Mouse (Mus musculus) stomach, embryonic 16.5 days (tissue): ENCODE data around the gene Atad2b. TPM values are rescaled to one million over a fixed set of nuclear protein-coding genes. Genes with fewer than 3 reads are reported as not detected.
"Not testable (repeated sequence)": the region's sequence is repeated elsewhere in the genome, so short reads cannot be mapped to it uniquely, and the experiment has no call there.

Source experiments
- ATAC-seq: fragments of 200-750 bp; cut with Nextera tagmentation; 2 replicates; pipeline ENCODE4 v1.8.0; 2017; ENCODE audit warnings: moderate number of reproducible peaks, moderate TSS enrichment; ENCODE audit not compliant: insufficient read depth, low FRiP score
- H3K27ac ChIP-seq: fragments of 300-500 bp; sonication (generic); 2 replicates; pipeline ENCODE4 v1.5.1; 2014; ENCODE audit warnings: low read length
- H3K27me3 ChIP-seq: fragments of 300-500 bp; sonication (generic); 2 replicates; pipeline ENCODE4 v1.6.1; 2014; ENCODE audit warnings: low read length, control low read depth, mixed read lengths; ENCODE audit not compliant: control insufficient read depth, insufficient read depth
- H3K36me3 ChIP-seq: fragments of 300-500 bp; sonication (generic); 2 replicates; pipeline ENCODE4 v1.6.1; 2014; ENCODE audit warnings: low read length; ENCODE audit not compliant: control insufficient read depth, insufficient read depth
- H3K4me1 ChIP-seq: fragments of 300-500 bp; sonication (generic); 2 replicates; pipeline ENCODE4 v1.6.1; 2014; ENCODE audit warnings: low read length, control low read depth, mixed read lengths; ENCODE audit not compliant: control insufficient read depth, insufficient read depth
- H3K4me2 ChIP-seq: fragments of 300-500 bp; sonication (generic); 2 replicates; pipeline ENCODE4 v1.6.1; 2014; ENCODE audit warnings: low read depth, low read length, mixed read lengths
- H3K4me3 ChIP-seq: fragments of 300-500 bp; sonication (generic); replicated peaks from 2 replicates; pipeline ENCODE4 v1.5.1; 2014; ENCODE audit warnings: mild to moderate bottlenecking, low read length
- H3K9ac ChIP-seq: fragments of 300-500 bp; sonication (generic); 2 replicates; pipeline ENCODE4 v1.6.1; 2014; ENCODE audit warnings: low read length
- H3K9me3 ChIP-seq: fragments of 300-500 bp; sonication (generic); replicated peaks from 2 replicates; pipeline ENCODE4 v1.6.1; 2016; ENCODE audit warnings: low read length, control low read depth; ENCODE audit not compliant: control insufficient read depth
- WGBS: fragments of 180-500 bp; shearing (Covaris S2); extraction: QIAGEN DNeasy Blood & Tissue Kit; methylation state at CpG from one replicate; pipeline ENCODE4 v1.1.7; 2014; 5-methylcytosine and 5-hydroxymethylcytosine counted together
- polyA plus RNA-seq: library from polyadenylated mRNA; unstranded; fragments of >200 nt; fragmentation: Nextera tagmentation; extraction: Ambion mirVana; gene quantifications from 2 replicates; pipeline ENCODE4 v1.2.1, GENCODE M21; 2015

The Atad2b gene
- polyA plus RNA-seq, 1 experiment from 2014 or later, result 7.5 TPM

DNA sequence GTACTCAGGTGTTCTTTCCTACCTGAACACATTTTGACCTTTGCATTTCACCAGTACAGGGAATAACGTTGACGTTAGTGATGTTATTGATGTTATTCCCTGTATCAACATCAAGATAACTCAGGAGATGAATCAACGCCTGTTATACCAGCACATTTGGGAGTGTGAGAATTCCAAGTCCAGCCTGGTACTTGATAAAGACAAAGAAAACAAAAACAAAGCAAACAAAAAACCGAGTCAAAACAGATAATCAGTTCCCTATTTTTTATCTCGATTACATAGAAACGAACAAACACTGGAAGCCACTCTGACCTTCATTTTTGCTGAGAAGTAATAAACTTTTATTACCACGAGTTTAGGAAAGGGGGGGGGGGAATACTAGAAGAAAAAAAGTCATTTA is 10.7 kb upstream of the Atad2b start:
- no peaks in the 10 kb centered on the region; the same call in 1 of the 2 replicates for H3K4me1 ChIP-seq
- 40% methylated on average over 7 of the region's 7 CpGs for WGBS
- H3K9ac ChIP-seq, result peak overlapping the region; percentile 91
- no peaks in the 10 kb centered on the region for H3K36me3 ChIP-seq
- H3K4me3 ChIP-seq, result peak overlapping the region; percentile 84
- no peaks in the 10 kb centered on the region for H3K9me3 ChIP-seq
- no peak overlapping the region for H3K27ac ChIP-seq
- H3K27me3 ChIP-seq, result no peaks in the 10 kb centered on the region
- peak overlapping the region; percentile 80 for H3K4me2 ChIP-seq
- no peak for ATAC-seq

DNA sequence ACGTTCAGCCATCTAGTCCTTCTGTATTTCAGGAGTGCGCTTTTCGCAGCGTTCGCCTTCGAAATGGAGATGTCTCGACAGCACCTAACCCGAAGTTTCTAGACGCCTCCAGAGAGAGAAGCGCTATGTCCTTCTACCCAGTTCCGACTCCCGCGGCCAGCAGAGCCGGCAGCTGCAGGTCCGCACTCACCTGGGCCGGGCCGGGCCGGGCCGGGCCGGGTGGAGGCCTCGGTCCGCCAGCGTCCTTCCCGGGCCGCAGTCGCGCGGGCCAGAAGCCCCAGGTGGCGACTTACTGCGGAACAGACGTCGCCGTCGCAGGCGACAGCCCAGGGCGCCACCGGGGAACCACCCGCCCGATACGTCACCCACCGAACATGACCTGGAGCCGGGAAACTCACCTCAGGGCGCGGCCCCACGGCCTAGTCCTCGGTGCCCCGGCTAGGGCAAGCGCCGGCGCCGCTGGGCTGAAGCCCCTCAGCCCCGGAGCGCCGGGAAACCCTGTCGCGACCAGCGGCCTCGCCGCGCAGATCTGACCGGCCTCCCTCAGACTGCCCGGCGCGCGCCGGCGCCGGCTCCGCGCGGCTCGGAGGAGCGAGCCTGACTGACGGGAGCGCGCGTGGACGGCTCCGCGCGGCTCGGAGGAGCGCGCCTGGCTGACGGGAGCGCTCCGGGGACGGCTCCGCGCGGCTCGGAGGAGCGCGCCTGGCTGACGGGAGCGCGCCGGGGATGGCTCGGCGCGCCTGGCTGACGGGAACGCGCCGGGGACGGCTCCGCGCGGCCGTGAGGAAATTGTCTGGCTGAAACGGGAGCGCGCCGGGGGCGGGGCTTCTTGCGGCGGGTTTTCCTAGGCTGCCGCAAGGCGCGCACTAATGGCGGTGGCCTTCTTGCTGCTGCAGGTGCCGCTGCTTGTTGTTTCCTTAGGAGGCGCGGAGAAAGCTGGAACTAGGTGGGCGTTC is 9.9 kb upstream of the Atad2b start, which contains the start of gene Ubxn2a:
Ubxn2a (minus strand) TSS at position 755 of the 956 bp plus-strand sequence.
- H3K9me3 ChIP-seq, result no peaks in the 10 kb centered on the region
- no peaks in the 10 kb centered on the region for H3K27me3 ChIP-seq
- peak within 1 kb of the TSS; percentile 87 for H3K27ac ChIP-seq
- H3K9ac ChIP-seq, result peak within 1 kb of the TSS; percentile 91
- peak within 1 kb of the TSS; percentile 80 for H3K4me2 ChIP-seq
- under 1% methylated on average over 125 of the region's 125 CpGs for WGBS
- H3K4me1 ChIP-seq, result no peaks in the 10 kb centered on the region; the same call in 1 of the 2 replicates
- no peaks in the 10 kb centered on the region for H3K36me3 ChIP-seq
- peak; percentile 97 for ATAC-seq
- peak within 1 kb of the TSS; percentile 84 for H3K4me3 ChIP-seq

DNA sequence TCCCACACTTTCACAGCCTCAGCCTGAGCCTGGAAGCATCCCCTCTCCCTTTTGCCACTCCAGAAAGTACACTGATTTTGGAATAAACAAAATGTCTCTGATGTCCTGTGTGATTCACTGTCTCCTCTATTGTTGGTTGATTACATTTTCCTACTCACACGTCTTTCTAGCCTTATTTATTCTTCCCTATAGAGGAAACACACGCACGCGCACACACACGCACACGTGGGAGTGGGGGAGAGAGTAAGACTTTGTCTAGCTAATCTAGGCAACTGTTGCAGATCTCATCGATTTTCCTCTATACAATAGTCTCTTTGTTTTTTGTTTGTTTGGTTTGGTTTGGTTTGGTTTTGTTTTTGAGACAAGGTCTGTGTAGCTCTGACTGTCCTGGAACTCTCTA is 8.8 kb upstream of the Atad2b start:
- Histone ChIP-seq H3K9me3 (no peaks in the 10 kb centered on the region), H3K4me3 (no peak overlapping the region), H3K9ac (no peak overlapping the region), H3K4me2 (no peak overlapping the region), H3K36me3 (no peaks in the 10 kb centered on the region), H3K4me1 (no peaks in the 10 kb centered on the region; the same call in 1 of the 2 replicates), H3K27ac (no peak overlapping the region), H3K27me3 (no peaks in the 10 kb centered on the region)
- 87% methylated on average over 7 of the region's 7 CpGs for WGBS
- no peak for ATAC-seq

DNA sequence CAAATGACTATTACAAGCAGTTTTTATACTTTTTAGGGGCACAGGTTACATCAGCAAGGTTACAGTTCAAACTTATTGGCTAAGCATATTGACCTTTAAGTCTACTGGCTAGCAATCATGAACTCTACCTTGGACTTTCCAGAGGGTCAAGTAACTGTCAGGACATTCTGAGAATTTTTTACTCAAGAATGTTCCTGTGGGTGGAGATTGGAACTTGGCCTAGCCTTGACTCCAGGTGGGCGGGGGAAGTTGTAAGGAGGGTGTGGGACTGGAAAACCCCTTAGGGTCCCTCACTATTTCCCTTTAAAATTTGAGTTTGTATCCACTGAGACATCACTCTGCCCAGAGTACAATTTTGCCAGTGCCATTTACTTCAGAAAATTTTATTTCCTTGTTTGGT is 6.7 kb upstream of the Atad2b start:
- H3K27ac ChIP-seq, H3K36me3 ChIP-seq, H3K4me3 ChIP-seq, H3K27me3 ChIP-seq, H3K9ac ChIP-seq, H3K4me2 ChIP-seq, H3K4me1 ChIP-seq, H3K9me3 ChIP-seq, ATAC-seq: not testable (repeated sequence)
- WGBS, result 95% methylated on average over 1 of the region's 1 CpGs

DNA sequence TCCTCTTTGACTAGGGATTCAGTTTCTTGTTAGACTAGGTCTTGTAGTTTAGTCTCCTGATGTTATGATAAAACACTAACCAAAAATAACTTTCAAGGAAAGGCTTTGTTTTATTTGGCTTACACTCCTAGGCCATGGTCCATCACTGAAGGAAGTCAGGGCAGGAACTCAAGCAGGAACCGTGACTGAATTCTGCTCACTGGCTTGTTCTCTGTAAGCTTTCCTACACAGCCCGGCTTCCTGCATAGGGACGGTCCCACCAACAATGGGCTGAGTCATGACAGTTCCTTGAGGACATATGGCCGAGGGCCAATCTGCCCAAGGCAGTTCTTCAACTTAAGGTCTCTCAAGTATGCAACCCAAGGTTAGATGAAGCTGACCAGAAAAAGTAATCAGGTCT is 5.4 kb upstream of the Atad2b start:
- 78% methylated on average over 4 of the region's 4 CpGs for WGBS
- no peak overlapping the region for H3K27ac ChIP-seq
- no peak overlapping the region for H3K9ac ChIP-seq
- no peak overlapping the region for H3K4me2 ChIP-seq
- no peaks in the 10 kb centered on the region; the same call in none of the 2 replicates for H3K4me1 ChIP-seq
- ATAC-seq, result no peak
- H3K36me3 ChIP-seq, result no peaks in the 10 kb centered on the region
- H3K9me3 ChIP-seq, result no peaks in the 10 kb centered on the region
- no peaks in the 10 kb centered on the region for H3K27me3 ChIP-seq
- no peak overlapping the region for H3K4me3 ChIP-seq

DNA sequence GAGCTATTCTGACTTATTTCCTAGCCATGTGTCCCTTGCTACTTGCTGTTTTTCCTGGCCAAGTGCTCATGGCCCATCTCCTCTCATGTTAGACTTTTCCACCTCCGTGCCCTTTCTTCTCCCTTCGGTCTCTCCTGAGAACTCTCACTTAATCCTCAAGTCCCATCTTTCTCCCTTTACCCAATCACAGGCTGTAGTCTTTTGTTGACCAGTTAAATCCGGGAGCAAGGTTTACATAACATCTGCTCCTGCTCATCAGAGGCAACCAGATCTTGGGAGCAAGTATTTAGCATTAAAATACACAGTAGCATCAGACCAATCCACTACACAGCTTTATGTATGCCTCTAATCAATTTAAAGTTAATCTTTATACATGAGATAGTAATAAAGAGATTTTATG is 2.7 kb upstream of the Atad2b start:
- Histone ChIP-seq H3K4me1 (peaks cover 4% of the 10 kb centered on the region), H3K9ac (no peak overlapping the region), H3K4me3 (no peak overlapping the region), H3K27ac (no peak overlapping the region), H3K36me3 (no peaks in the 10 kb centered on the region), H3K4me2 (no peak overlapping the region), H3K27me3 (no peaks in the 10 kb centered on the region), H3K9me3 (no peaks in the 10 kb centered on the region)
- WGBS, result 53% methylated on average over 3 of the region's 3 CpGs
- ATAC-seq, result no peak

DNA sequence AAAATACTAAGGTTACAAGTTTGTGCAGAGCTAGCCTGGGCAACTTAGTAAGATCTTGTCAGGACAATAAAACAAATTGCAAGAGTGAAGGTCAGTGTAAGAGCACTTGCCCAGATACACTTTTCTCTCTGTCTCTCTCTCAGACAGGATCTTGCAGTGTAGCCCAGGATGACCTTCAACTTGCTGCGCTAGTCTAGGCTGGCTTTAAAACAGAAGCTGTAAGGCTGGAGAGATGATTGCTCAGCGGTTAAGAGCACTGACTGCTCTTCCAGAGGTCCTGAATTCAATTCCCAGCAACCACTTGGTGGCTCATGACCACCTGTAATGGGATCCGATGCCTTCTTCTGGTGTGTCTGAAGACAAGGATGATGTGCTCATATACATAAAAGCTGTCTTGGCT is 2.2 kb upstream of the Atad2b start:
- Histone ChIP-seq H3K9ac (no peak overlapping the region), H3K4me2 (no peak overlapping the region), H3K4me1 (peaks cover 4% of the 10 kb centered on the region), H3K36me3 (no peaks in the 10 kb centered on the region), H3K4me3 (no peak overlapping the region), H3K27me3 (no peaks in the 10 kb centered on the region), H3K9me3 (no peaks in the 10 kb centered on the region), H3K27ac (no peak overlapping the region)
- 87% methylated on average over 3 of the region's 3 CpGs for WGBS
- ATAC-seq, result no peak

DNA sequence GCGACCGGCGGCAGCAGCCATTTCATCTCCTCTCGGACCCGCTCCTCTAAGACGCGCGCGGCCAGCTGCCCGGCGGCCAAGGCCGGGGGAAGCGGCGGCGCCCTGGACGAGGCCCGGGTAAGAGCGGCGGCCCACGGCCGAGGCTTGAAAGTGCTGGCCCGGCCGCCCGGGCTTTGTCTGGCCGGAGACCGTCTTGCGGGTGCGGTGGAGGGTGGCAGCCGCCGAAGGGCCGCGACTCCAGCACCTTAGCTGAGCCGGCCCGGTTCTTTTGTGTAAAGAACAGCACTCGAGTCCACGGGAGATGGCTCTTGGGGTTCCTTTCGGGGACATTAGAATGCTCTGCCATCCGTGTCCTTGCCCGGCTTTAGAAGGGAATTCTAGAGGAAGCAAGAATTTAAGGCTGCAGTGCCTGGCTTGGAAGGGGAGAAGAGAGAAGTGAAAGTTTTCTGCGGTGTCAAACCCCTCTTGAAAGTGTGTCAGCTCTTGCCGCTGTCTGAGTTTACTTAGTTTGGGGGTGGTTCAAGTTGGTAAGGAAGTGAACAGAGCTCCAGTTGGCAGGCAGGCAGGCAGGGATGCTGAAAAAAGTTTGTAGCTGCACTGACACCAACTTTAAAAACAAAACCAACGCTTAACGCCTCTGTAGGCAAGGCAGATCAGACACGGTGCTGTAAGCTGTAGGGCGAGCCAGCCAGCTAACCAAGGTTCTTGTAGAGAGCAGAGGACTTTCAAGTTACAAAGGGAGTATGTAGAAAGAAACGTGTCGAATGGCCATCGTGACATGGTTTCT is 845 bp downstream of the Atad2b start:
- Histone ChIP-seq H3K9ac (peak overlapping the region; percentile 96), H3K27me3 (no peaks in the 10 kb centered on the region), H3K4me2 (peak overlapping the region; percentile 82), H3K4me3 (peak overlapping the region; percentile 84), H3K4me1 (peaks cover 6% of the 10 kb centered on the region), H3K27ac (peak overlapping the region; percentile 97), H3K9me3 (no peaks in the 10 kb centered on the region), H3K36me3 (no peaks in the 10 kb centered on the region)
- WGBS, result under 1% methylated on average over 48 of the region's 48 CpGs
- peak; percentile 48 for ATAC-seq

DNA sequence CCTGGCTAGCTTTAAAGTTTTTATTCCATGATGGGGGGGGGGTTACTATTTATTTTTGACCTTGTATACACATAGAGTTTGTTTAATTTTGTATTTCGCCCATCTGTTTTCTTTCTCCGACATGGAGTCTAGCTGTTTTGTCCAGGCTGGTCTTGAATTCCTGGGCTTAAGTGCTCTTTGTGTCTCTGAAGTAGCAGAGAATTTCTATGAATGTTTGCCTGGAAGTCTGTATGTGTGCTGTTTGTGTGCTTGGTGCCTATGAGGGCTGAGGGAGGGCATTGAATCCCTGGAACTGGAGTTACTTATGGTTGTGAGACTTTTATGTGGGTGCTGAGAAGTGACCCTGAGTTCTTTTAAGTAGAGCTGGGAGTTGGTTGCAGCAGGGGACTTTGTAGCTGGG is 11.0 kb downstream of the Atad2b start:
- no peak overlapping the region for H3K4me2 ChIP-seq
- H3K4me1 ChIP-seq, result no peaks in the 10 kb centered on the region
- H3K9me3 ChIP-seq, result no peaks in the 10 kb centered on the region
- H3K27ac ChIP-seq, result no peak overlapping the region
- H3K36me3 ChIP-seq, result no peaks in the 10 kb centered on the region
- 73% methylated on average over 2 of the region's 2 CpGs for WGBS
- no peak overlapping the region for H3K9ac ChIP-seq
- no peaks in the 10 kb centered on the region for H3K27me3 ChIP-seq
- no peak for ATAC-seq
- H3K4me3 ChIP-seq, result no peak overlapping the region
